Mouse (Mus musculus): Measurements from ENCODE around the gene Ccdc144b. TPM values are rescaled to one million over a fixed set of nuclear protein-coding genes. Genes with fewer than 3 reads are reported as not detected.

Gene Ccdc144b
- total and polyA plus RNA-seq, 2 experiments from 2014 or later, result not detected

DNA sequence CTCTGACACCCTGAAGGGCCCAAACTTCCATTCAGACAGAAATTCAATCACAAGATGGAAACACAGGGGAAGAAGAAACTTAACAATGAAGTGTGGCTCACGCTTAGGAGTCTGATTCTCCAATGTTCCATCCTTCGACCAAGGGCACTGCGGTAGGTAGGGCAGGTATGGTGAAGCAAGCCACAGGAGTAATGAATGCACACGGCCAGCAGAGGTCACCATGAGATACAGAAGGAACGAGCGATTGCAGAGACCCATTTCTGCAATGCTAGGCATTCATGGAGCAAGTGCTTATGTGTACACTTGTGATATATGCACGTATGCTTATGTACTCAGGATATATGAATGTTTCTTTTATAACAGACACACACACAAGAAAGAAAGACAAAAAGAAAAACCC lies 79.8 kb downstream of the Ccdc144b start:
- H3K4me3 ChIP-seq (ENCODE audit: low read length), result no peak overlapping the region
- H3K9ac ChIP-seq (replicated peaks; ENCODE audit: low read length), result no peak overlapping the region
- ATAC-seq, result 0 out of 2 replicates have a peak, but pooled peaks have one; percentile 61
- H3K4me1 ChIP-seq (ENCODE audit: insufficient read depth, low read length), result no peaks in the 10 kb centered on the region
- no peak overlapping the region for H3K27ac ChIP-seq
- peak; percentile 62 for DNase-seq (ENCODE audit: low spot score)
- WGBS, result 72% methylated on average over 7 of the region's 7 CpGs
- no peaks in the 10 kb centered on the region for H3K27me3 ChIP-seq (ENCODE audit: insufficient read depth, low read length)
- no peaks in the 10 kb centered on the region for H3K9me3 ChIP-seq (ENCODE audit: low read length)
- peaks cover 32% of the 10 kb centered on the region for H3K36me3 ChIP-seq (ENCODE audit: insufficient read depth, low read length)
- TF ChIP-seq CTCF (IDR thresholded peaks at IDR 0.05; ENCODE audit: low read depth), result peak; percentile 72
- H3K4me2 ChIP-seq (ENCODE audit: low read depth, low read length), result no peak overlapping the region

DNA sequence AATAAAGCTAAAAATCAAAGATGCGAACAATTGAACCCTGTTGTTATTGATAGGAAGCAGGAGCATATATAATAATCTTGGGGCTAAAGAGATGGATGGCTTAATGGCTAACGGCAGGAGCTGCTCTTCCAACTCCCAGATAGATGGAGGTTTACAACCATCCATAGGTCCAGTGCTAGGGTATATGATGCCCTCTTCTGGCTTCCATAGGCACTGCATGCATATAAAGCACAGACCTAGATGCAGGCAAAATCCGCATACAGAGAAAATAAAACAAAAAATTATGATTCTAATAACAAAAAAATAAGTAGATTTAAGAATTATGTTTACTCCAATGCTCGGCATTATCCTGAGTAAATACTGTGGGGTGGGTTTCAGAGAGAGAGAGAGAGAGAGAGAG lies 80.4 kb downstream of the Ccdc144b start:
- peak; percentile 78 for TF ChIP-seq CTCF (IDR thresholded peaks at IDR 0.05; ENCODE audit: low read depth)
- H3K36me3 ChIP-seq (ENCODE audit: insufficient read depth, low read length), result peaks cover 32% of the 10 kb centered on the region

DNA sequence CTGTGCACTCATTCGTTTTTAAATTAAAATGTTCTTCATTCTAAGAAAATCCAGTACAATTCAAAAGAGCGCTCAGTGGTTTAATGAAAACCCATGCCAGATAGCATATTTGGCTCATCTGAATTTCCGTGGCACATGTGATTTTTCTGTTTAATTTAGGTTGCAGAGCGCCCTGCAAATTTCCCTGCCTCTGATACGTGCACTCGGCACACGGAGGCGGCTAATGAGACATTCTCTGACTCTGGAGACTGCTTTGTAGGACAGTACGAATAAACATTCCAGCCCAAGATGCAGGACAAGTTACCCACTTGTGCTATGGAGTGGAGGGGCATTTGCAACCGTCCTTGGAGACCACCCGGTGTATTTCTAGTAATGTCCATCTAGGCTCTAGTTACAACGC lies 82.2 kb downstream of the Ccdc144b start:
- 93% methylated on average over 12 of the region's 12 CpGs for WGBS
- Histone ChIP-seq H3K4me3 (ENCODE audit: low read length) (no peak overlapping the region), H3K4me2 (ENCODE audit: low read depth, low read length) (no peak overlapping the region), H3K4me1 (ENCODE audit: insufficient read depth, low read length) (no peaks in the 10 kb centered on the region), H3K27ac (no peak overlapping the region), H3K9me3 (ENCODE audit: low read length) (no peaks in the 10 kb centered on the region), H3K36me3 (ENCODE audit: insufficient read depth, low read length) (peaks cover 35% of the 10 kb centered on the region), H3K27me3 (ENCODE audit: insufficient read depth, low read length) (no peaks in the 10 kb centered on the region), H3K9ac (replicated peaks; ENCODE audit: low read length) (no peak overlapping the region)
- TF ChIP-seq CTCF (IDR thresholded peaks at IDR 0.05; ENCODE audit: low read depth), result no peak
- no peak for ATAC-seq
- DNase-seq (ENCODE audit: low spot score), result no peak

More for the DNA sequence above, 80.4 kb downstream of the Ccdc144b start:
- H3K9me3 ChIP-seq (ENCODE audit: low read length), result no peaks in the 10 kb centered on the region
- 79% methylated on average over 4 of the region's 4 CpGs for WGBS
- no peaks in the 10 kb centered on the region for H3K27me3 ChIP-seq (ENCODE audit: insufficient read depth, low read length)
- no peak overlapping the region for H3K27ac ChIP-seq
- no peak overlapping the region for H3K4me2 ChIP-seq (ENCODE audit: low read depth, low read length)
- H3K4me3 ChIP-seq (ENCODE audit: low read length), result no peak overlapping the region
- ATAC-seq (peak; percentile 83), DNase-seq (ENCODE audit: low spot score) (peak; percentile 59)
- H3K9ac ChIP-seq (replicated peaks; ENCODE audit: low read length), result no peak overlapping the region
- no peaks in the 10 kb centered on the region for H3K4me1 ChIP-seq (ENCODE audit: insufficient read depth, low read length)

DNA sequence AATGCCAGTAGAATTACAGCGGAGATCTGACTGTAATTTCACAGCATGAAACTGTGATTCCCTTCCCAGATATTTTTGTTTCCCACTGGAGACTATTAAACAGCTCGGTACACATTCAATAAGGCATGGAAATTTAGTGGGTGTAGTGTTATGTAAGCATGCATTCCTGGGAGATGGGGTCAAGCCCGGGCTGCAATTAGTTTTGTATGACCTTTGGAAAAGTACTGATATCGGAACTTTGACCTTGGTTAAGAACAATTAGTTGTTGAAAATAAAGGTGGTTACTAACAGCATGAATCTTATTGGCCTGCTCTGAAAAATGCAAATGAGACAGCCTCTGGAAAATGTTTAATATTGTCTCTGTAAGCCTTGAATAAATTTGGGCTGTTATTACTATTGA lies 82.9 kb downstream of the Ccdc144b start:
- H3K4me3 ChIP-seq (ENCODE audit: low read length), result no peak overlapping the region
- 80% methylated on average over 4 of the region's 4 CpGs for WGBS
- H3K36me3 ChIP-seq (ENCODE audit: insufficient read depth, low read length), result peaks cover 32% of the 10 kb centered on the region
- no peak overlapping the region for H3K9ac ChIP-seq (replicated peaks; ENCODE audit: low read length)
- no peak for TF ChIP-seq CTCF (IDR thresholded peaks at IDR 0.05; ENCODE audit: low read depth)
- H3K4me1 ChIP-seq (ENCODE audit: insufficient read depth, low read length), result no peaks in the 10 kb centered on the region
- no peaks in the 10 kb centered on the region for H3K27me3 ChIP-seq (ENCODE audit: insufficient read depth, low read length)
- no peak for ATAC-seq
- no peak overlapping the region for H3K27ac ChIP-seq
- DNase-seq (ENCODE audit: low spot score), result no peak
- no peak overlapping the region for H3K4me2 ChIP-seq (ENCODE audit: low read depth, low read length)
- H3K9me3 ChIP-seq (ENCODE audit: low read length), result no peaks in the 10 kb centered on the region

DNA sequence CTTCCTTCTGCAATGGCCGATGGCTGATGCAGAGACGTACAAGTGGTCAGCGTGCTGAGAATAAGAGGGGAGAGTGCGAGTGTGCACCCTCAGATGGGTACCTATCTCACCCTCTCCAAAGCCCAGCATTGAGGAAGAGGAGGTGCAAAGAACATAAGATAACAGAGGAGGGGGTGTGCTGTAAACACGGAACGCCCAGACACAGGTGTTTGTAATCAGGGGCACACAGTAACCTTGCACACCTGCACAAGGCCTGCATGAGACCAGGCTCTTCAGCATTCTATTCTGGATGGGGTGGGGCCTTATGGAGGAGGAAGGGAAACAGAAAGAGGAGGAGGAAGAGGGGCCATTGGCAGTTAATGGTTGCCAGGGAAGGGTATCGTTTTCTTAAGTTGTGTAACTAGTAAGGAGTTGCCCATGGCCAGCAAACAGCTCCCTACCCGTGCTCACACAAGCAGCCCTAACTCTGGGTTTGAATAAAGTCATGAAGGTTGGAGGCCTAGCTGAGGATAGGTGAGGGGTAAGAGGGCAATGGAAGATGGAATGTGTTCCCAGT lies 85.9 kb downstream of the Ccdc144b start:
- Histone ChIP-seq H3K9ac (replicated peaks; ENCODE audit: low read length) (no peak overlapping the region), H3K9me3 (ENCODE audit: low read length) (no peaks in the 10 kb centered on the region), H3K4me1 (ENCODE audit: insufficient read depth, low read length) (no peaks in the 10 kb centered on the region), H3K27ac (no peak overlapping the region), H3K4me3 (ENCODE audit: low read length) (no peak overlapping the region), H3K27me3 (ENCODE audit: insufficient read depth, low read length) (no peaks in the 10 kb centered on the region), H3K36me3 (ENCODE audit: insufficient read depth, low read length) (peaks cover 24% of the 10 kb centered on the region), H3K4me2 (ENCODE audit: low read depth, low read length) (no peak overlapping the region)
- no peak for DNase-seq (ENCODE audit: low spot score)
- no peak for ATAC-seq
- no peak for TF ChIP-seq CTCF (IDR thresholded peaks at IDR 0.05; ENCODE audit: low read depth)
- WGBS, result 93% methylated on average over 8 of the region's 8 CpGs

DNA sequence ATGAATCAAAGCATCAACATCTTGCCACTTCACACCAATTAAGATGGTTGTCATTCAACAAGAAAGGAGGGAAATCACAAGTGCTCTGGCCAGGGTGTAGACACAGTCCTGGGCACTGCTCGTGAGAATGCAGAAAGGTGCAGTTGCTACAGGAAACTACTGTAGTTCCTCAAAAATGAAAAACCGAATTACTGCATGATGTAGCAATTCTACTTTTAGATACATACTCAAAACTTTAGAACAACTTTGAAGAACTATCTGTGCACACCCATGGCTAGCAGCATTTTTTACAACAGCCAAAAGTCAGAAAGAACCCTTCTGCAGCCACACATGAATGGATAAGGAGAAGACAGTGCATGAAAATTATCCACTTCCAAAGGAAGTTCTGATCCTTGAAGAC lies 86.9 kb downstream of the Ccdc144b start:
- no peaks in the 10 kb centered on the region for H3K27me3 ChIP-seq (ENCODE audit: insufficient read depth, low read length)
- 90% methylated on average over 2 of the region's 2 CpGs for WGBS
- H3K27ac ChIP-seq, result no peak overlapping the region
- peaks cover 20% of the 10 kb centered on the region for H3K36me3 ChIP-seq (ENCODE audit: insufficient read depth, low read length)
- H3K4me1 ChIP-seq (ENCODE audit: insufficient read depth, low read length), result no peaks in the 10 kb centered on the region
- DNase-seq (ENCODE audit: low spot score) (no peak), ATAC-seq (no peak)
- H3K4me2 ChIP-seq (ENCODE audit: low read depth, low read length), result no peak overlapping the region
- no peak overlapping the region for H3K9ac ChIP-seq (replicated peaks; ENCODE audit: low read length)
- no peaks in the 10 kb centered on the region for H3K9me3 ChIP-seq (ENCODE audit: low read length)
- H3K4me3 ChIP-seq (ENCODE audit: low read length), result no peak overlapping the region
- no peak for TF ChIP-seq CTCF (IDR thresholded peaks at IDR 0.05; ENCODE audit: low read depth)

DNA sequence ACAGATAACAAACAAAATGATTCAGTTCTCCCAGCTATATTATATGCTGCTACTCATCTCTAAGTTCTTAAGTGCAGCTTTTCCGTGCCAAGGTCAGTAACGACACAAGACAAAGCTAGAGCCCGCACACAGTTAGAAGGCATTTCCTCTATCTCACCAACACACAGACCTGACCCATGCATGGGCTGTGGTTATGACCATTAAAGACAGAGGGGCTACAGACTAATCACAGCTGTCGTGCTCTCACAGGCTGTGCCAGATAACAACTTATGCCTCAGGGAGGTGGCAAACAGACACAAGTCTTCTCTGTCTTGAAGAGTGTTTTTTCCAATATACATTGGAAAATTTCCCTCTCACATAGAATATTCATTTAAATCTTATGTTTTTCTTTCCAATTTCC lies 88.4 kb downstream of the Ccdc144b start:
- 89% methylated on average over 4 of the region's 4 CpGs for WGBS
- H3K27me3 ChIP-seq (ENCODE audit: insufficient read depth, low read length), result no peaks in the 10 kb centered on the region
- TF ChIP-seq CTCF (IDR thresholded peaks at IDR 0.05; ENCODE audit: low read depth), result no peak

More for the DNA sequence above, 88.4 kb downstream of the Ccdc144b start:
- no peak for ATAC-seq
- no peak for DNase-seq (ENCODE audit: low spot score)
- H3K4me3 ChIP-seq (ENCODE audit: low read length), result no peak overlapping the region
- no peak overlapping the region for H3K4me2 ChIP-seq (ENCODE audit: low read depth, low read length)
- no peaks in the 10 kb centered on the region for H3K9me3 ChIP-seq (ENCODE audit: low read length)
- no peaks in the 10 kb centered on the region for H3K4me1 ChIP-seq (ENCODE audit: insufficient read depth, low read length)
- no peak overlapping the region for H3K27ac ChIP-seq
- H3K9ac ChIP-seq (replicated peaks; ENCODE audit: low read length), result no peak overlapping the region
- H3K36me3 ChIP-seq (ENCODE audit: insufficient read depth, low read length), result peaks cover 32% of the 10 kb centered on the region

All from hindbrain, postnatal 0 days (tissue).